Mouse (Mus musculus): ENCODE measurements at regions not wholly inside any gene's neighbourhood (a gene's known extent, or its start where the extent isn't known, plus 50 kb on each side); places are given as distances from the start of the nearest gene placed in this dataset.

- TF ChIP-seq CTCF (conservative IDR thresholded peaks at IDR 0.05; ENCODE audit: low read length) (no peak), NANOG (IDR thresholded peaks at IDR 0.05; ENCODE audit: borderline replicate concordance, low read length) (no peak)
These were observed 138.3 kb upstream of the Rybp start for GRCm38 (mm10) chr6:100425551-100425950.

All from E14TG2a.4 (cell line).